Mouse (Mus musculus) c-Kit-positive CD71-positive TER-119-negative erythroid progenitor cells, embryonic 14.5 days (primary cell): ENCODE results near the gene Slc39a7.
A peak's percentile ranks its signal among the peaks of the same experiment; 100 is the strongest.

Source experiments
- DNase-seq: peaks from one replicate; pipeline ENCODE4 v3.0.0-alpha.2; 2013; ENCODE audit warnings: low read depth

The Slc39a7 gene

DNA sequence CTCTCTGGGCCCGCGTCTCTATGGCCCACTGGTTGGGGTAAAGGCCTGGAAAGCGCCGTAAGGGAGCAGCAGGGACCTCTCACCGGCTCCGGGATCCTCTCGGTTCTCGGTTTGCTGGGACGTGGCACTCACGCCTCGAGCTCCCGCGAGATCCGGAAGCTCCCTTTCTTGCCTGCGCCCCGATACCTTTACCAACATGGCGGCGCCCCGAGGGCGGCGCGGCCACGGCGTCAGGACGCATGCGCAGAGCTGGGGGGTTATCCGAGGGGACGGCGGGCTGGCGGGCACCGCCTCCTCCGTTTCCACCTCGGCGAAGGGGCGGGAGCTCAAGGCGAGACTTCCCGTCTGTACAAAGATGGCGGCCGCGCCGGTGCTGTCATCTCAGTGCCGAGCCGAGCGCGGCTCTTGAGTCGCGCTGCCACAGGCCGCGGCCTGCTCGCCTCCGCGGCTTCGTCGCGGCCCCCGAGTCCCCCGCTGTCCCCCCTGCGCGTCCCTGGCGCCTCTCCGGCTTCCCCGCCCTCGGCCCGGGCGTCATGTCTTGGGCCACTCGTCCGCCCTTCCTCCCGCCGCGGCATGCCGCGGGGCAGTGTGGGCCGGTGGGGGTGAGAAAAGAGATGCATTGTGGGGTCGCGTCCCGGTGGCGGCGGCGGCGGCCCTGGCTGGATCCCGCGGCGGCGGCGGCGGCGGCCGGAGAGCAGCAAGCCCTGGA, at the start of gene Slc39a7, which contains the start of gene Rxrb:
TSS of gene Slc39a7 (minus strand) at position 218 of the 709 bp plus-strand sequence.
TSS of gene Rxrb (plus strand) at position 348 of the 709 bp plus-strand sequence.
- peak; percentile 97 for DNase-seq

DNA sequence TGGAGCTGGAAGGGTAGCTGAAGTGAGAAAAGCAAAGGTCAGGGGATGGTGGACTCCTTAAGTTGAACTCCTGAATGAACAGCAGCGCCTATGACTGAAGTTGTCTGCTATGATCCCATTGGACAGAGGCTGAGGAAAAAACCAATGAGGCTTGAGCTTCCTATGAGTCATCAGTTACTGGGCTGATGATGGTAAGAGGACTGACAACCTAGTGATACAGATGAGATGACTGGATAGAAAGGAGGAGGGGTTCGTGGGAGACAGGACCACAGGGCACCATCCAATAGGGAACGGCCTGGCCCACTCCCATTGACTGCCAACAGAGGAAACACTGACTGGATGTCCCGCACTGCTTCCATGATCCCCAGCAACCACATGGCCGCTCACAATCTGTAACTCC, 48.1 kb upstream of the Slc39a7 start:
- peak; percentile 38 for DNase-seq

DNA sequence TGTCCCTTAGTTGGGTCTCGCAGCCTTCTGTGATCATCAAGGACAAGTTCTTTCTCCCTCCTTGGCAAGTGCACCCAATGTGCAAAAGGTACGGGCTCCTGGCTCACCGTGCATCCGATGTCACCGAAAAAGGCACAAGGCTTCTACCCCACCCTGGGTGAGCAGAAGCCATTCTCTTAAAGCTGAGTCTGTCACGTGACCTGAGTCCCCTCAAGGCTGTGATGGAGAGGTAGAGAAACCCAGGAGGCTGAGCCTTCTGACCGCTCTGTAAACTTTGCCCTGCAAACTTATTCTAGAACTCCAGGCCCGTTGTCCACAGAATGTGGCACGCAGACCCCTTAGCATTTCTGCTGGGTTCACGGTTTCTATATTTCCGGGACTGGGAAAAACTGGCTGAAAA, 47.5 kb upstream of the Slc39a7 start:
- DNase-seq, result no peak

DNA sequence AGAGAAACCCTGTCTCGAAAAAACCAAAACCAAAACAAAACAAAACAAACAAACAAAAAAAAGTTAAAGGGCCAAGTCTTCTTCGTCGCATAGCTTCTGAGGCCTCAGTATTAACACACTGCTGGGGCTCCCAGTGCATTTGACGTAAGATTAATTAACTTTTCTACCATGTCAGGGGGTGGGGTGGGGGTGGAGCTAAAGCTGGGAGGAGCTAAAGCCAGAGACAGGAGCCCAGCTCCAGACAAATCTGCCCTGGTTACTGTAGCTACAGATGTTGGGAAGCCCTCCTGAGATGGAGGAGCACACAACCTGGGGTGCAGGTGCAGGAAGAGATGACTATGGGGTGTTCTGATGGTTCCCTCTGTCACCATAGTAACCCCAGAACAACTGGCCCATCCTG, 46.7 kb upstream of the Slc39a7 start:
- DNase-seq, result peak; percentile 27

DNA sequence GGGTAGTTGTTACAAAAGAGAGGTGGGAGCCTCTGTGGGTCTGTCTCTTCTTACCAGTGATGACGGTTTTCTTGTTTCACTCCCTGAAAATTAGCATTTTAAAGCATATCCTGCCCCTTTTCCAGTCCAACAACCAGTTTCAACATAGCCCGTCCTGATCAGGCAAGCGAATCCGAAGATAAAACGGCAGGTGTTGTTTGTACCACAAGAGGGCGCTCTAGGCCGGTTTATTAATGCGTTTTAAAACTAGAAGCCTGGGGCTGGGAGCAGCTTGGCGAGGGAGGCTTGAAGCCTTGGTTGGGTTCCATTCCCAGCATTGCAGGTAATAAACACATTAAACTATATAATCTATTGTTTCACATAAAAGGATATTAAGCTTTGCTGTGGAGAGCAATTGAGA, 46.1 kb upstream of the Slc39a7 start:
- peak; percentile 76 for DNase-seq

DNA sequence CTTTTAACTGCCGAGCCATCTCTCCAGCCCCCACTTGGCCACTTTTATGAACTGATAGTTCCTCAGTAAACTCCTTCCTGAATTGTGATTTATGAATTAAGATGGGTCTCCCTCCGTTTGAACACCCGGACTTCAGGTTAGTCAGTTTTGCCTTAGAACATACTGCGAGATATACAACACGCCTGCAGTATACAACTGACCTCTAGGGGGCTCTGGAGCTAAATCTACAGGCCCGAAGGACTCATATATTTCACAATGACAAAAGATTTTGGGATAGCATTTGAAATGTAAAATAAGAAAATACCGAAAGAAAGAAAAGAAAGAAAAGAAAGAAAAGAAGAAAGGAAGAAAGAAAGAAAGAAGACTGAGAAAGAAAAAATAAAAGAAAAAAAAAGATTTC, 43.8 kb upstream of the Slc39a7 start:
- peak; percentile 71 for DNase-seq

DNA sequence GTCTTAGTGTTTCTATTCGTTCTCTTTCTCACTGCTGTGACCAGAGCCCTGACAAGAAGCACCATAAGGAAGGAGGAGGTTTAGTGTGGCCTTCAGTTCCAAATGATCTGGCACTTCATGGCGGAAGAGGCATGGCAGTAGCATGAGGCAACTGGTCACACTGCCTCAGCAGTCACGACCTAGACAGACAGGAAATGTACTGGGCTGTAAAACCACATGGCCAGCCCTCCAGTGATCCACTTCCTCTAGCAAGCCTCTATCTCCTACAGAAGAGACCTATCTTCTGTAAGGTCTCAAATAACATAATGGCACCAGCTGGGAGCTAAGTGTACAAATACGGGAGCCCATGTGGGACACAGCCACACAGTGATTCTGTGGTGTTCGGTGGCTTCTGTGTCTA, 40.6 kb upstream of the Slc39a7 start:
- DNase-seq, result no peak

DNA sequence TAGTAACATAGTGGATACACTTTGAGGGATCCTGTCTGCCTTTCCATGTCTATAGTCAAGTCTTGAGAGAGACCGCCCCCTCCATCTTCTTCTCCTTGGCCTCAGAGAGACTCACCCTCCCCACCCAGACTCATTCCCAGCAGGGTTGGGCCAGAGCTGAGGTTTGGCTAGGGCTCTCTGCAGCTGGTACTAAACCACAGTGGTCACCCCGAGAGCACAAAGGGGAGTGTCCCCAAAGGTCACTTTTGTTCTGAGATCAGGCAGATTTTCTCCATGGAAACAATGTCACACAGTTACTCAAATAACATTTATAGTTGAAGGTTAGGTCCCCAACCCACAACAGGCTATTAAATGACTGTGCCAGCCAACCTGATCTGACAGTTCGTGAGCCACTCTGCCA, 37.4 kb upstream of the Slc39a7 start:
- DNase-seq, result no peak

DNA sequence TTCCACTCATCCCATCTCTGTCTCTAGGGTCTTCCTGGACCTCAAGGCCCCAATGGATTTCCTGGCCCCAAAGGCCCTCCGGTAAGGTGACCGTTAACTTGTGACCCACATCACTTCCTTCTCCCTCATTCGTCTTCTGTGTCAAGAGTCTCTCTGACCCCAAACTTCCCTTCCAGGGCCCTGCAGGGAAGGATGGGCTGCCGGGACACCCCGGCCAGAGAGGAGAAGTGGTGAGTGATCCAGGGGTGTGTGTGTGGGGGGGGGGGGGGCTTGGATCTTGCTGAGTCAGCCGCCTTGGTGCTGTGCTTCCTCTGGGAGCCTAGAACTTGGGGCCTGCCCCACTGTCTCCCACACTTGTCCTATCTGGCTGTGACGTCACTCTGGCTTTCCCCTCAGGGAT, 25.7 kb upstream of the Slc39a7 start:
- DNase-seq, result no peak

DNA sequence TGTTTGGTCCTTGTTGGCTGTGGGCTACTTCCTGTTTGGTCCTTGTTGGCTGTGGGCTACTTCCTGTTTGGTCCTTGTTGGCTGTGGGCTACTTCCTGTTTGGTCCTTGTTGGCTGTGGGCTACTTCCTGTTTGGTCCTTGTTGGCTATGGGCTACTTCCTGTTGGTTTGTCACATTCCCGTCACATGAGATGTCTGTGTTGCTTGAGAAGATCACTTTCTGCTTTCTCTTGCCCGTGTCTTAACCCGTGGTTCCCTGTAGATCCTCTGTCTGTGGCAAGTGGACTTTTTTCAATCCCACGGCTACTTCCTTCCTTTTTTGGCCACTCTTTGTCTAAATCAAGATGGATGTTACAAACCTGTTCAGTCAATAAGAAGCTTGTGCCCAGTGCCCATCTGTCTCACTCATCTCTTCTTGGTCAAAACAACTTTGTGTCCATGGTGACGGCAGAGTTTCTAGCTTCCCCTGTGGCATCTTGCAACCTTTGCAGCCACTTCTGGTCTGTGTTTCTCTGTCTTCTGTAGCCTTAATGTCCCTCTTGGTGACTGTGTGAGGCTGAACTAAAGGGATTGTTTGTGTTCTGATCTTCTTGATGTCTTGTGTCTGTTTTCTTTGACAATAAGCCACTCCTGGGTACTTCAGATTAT, 16.0 kb upstream of the Slc39a7 start:
- no peak for DNase-seq

DNA sequence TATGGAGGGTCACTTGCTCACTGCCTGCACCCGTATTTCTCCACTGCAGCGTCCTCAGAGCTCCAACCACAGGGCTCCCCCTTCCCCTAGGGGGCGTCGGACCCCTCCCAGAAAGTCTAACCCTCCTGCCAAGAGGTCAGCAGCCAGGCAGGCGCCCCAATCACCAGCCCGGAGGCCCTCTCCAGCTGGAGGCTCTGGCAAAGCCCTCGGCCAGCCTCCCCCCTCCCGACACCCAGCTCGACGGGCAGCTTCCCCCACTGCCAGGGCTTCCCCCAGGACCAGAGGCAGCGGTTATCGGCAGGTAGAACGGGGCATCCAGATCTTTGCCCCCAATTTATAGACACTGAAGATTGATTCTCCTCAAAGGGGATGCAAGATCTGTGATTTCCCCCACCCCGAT, 14.5 kb upstream of the Slc39a7 start:
- DNase-seq, result no peak

DNA sequence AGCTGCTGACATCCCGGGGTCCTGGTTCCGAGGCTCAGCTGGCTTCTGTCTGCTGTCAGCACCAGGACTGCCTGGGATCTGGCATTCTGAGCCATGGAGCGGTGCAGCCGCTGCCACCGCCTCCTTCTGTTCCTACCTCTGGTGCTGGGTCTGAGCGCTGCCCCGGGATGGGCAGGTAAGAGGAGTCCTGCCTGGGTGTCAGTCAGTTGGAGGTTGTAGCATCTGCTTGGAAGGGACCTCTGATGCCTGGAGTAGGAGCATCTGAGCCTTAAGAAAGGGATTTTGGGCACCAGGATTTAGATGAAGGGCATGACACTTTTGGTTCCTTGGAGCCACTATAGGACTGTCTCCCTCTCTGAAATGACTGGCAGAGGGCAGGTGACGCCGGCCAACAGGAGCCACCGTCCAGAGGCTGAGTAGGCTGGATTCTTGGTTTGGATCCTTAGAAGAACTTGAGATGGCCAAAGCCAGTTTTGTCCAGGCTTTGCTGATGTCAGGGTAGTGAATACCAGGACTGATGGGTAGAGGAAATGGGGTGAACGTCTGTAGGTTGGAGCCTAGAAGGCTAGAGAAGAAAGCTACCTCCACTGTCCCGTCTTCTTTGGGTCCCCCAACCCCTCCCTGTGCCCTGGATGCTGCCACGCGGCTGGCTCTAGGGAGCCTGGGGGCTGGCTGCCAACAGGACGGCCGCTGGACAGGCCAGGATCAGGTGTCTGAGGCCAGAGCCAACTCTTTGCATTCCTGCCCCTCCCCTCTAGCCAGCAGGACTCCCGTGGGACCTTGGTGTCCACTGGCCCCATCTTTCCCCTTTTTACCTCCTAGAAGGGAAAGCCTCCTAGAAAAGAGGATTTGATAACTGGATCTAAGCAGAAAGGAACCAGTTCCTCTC, 8.3 kb upstream of the Slc39a7 start:
- no peak for DNase-seq

DNA sequence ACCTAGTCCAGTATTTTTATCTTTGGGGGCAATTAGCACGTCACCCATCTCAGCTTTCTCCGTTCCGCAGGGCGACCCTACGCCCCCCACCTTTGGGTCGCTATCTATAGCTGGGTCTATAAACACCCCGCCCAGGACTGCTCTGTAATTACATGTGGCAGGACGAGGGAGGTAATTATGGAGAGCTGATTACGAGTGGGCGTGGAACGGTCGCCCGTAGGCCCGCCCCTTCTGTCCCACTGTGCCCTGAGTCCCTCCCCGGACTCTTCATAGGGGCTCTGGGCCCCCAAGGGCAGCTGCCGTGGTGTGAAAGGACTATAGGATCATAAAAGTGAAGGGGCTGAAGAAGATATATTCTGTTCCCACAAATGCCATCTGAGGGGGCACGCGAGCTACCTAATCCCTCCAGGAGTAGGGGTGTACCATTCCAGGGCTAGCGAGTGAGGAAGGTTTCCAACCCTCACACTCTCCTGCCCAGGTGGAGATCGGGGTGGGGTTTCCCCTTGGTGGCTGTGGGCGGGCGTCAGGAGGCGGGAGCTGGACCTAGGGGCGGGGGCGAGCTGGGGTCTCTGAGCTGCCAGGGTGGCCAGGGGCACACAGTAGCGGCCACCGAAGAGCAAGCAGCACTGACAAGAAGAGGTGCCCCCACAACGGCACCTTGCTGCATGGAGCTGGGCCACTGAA, 7.5 kb upstream of the Slc39a7 start, which contains the start of gene Col11a2:
TSS of gene Col11a2 (plus strand) at position 560 of the 684 bp plus-strand sequence.
- DNase-seq, result no peak

DNA sequence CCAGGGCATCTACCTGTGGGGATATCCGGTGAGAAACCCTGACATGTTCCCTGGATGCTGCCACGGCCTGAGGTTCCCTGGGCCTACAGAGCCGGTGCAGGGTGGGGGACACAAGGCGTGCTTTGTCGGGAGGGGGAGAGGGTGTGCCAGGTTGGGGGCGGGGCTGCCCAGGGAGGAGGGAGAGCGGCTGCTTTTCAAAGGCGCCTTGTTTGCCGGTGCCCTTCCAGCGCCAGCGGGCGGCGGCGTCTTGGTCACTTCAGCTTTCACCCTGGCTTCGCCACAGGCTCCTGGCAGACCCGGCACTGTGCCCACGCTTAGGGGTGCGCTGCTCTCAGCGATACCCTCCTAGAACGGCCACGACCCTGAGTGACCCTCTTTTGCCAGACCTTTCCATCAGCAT, 7.0 kb upstream of the Slc39a7 start:
- DNase-seq, result no peak

DNA sequence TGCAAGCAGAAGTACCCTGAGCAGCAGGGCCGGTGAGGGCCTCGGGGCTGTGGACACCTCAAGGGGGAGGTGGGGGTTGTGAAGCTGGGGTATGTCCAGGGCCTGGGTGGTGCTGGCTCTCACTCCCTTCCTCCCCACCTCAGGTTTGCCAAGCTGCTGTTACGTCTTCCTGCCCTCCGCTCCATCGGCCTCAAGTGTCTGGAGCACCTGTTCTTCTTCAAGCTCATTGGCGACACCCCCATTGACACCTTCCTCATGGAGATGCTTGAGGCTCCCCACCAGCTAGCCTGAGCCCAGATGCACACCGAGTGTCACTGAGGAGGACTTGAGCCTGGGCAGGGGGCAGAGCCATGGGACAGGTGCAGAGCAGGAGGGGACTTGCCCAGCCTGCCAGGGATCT, 5.8 kb upstream of the Slc39a7 start:
- DNase-seq, result no peak

DNA sequence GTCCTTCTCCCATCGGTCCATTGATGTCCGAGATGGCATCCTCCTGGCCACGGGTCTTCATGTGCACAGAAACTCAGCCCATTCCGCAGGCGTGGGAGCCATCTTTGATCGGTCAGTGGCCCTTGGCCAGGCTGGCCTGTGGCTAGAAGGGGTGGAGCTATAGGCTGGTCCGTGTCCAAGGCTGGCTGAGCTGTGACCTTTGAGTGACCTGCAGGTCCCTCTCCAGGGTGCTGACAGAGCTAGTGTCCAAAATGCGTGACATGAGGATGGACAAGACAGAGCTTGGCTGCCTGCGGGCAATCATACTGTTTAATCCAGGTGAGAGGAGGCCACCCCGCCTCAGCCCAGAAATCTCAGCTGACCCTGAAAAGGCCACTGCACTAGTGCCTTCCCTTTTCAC, 5.2 kb upstream of the Slc39a7 start:
- DNase-seq, result no peak

DNA sequence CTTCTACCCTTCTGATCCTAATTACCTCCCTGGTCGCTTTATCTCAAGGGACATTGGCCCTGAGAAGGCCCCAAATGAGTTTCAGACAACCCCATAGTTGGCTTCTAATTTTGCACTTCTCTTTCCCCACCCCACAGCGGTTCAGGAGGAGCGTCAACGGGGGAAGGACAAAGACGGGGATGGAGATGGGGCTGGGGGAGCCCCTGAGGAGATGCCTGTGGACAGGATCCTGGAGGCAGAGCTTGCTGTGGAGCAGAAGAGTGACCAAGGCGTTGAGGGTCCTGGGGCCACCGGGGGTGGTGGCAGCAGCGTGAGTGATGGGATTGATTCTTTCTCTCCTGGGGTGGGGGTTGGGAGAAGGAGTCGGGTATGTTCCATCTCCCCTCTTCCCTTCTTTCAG, 4.0 kb upstream of the Slc39a7 start:
- no peak for DNase-seq

DNA sequence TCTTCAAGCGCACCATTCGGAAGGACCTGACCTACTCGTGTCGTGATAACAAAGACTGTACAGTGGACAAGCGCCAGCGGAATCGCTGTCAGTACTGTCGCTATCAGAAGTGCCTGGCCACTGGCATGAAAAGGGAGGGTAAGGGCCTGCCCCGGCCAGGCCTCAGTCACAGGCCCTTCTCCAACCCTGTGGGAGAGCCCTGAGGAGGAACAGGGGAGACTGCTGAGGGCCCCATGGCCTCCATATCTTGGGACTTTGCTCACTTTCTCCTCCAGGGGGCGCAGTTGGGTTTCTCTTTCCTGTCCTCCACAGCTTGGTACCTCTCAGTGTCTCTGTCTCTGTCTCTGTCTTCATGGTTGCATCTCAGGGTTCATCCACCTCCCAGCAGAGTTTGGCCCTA, 2.6 kb upstream of the Slc39a7 start:
- peak; percentile 81 for DNase-seq

DNA sequence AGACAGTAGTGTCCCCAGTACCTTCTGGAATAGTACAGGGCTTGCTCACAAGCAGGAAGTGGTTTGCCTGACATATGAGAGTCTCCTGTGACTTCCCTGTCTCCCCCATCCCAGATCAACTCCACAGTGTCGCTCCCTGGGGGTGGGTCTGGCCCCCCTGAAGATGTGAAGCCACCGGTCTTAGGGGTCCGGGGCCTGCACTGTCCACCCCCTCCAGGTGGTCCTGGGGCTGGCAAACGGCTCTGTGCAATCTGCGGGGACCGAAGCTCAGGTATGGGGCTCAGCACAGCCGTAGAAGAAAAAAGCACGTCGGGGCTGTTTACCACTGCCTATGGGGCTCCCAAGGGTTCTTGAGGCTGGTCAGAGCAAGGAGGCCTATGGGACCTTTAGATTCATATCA, 2.0 kb upstream of the Slc39a7 start:
- DNase-seq, result no peak

DNA sequence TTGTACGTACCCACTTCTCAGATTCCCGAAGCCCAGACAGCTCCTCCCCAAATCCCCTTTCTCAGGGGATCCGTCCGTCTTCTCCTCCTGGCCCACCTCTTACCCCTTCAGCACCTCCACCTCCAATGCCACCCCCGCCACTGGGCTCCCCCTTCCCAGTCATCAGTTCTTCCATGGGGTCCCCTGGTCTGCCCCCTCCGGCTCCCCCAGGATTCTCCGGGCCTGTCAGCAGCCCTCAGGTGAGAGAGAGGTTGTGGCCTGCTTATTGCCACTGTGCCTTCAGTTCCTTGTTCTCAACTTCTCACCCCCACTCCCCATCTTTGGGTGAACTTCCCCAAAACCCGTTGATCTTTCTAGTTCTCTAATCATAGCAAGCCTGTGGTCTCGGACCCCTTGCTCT, 1.3 kb upstream of the Slc39a7 start:
- no peak for DNase-seq

DNA sequence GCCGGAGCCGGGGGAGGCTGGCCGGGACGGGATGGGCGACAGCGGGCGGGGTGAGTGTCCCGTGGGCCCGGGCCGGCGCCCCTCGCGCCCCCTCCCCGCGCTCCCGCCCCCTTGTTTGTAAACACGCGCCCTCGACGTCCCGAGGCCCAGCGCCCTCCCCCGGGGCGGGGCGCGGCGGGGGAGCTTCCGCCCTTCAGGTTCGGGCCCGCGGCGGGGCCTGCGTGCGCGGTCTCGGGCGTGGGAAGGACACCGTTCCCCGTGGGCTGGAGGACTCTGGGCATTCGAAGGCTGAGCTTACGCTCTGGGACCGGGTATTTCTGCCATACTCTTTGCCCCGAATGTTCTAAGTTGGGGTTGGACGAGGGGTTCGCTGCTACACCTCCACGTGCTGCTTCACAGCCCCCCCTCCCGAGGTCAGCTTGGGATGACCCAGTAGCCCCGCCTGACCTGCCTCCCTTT, 721 bp upstream of the Slc39a7 start:
- no peak for DNase-seq

DNA sequence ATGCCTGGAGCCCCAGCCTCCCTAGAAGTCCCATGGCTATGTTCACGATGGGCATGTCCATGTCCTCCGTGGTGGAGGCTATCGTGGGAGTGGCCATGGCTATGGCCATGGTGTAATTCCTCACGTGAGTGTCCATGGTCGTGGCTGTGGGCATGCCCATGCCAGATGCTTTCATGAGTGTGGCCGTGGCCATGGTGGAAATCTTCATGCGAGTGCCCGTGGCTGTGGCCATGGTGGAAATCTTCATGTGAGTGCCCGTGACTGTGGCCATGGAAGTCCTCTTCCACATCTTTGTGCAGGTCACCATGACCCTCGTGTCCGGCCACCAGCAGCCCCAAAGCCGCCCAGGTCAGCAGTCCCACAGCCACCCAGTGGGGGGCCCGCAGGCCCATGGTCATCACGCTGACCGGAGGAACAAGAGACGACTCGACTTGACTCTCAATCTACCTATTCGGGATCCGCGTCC, 588 bp downstream of the Slc39a7 start:
- no peak for DNase-seq
